In genomic region chr3:55095968-55096654, GRCm38 (mm10) we compare ENCODE assay signal across 8 mouse cellular contexts. TPM values are rescaled to one million over a fixed set of nuclear protein-coding genes. Genes with fewer than 3 reads are reported as not detected.
DNase-seq lines count a peak whose midpoint lies in the region; ATAC-seq lines count a peak whose summit lies in the region.

No protein-coding gene starts in this region.

- 30% methylated on average over 8 of the region's 8 CpGs for WGBS in neural tube, embryonic 15.5 days
- WGBS in liver, embryonic 12.5 days (ENCODE audit: insufficient replicate concordance): 37% methylated on average over 8 of the region's 8 CpGs

- H3K4me2 ChIP-seq in neural tube, embryonic 15.5 days: no peak overlapping the region
- no peak overlapping the region for H3K4me2 ChIP-seq in liver, embryonic 12.5 days

- peaks cover 11% of the 10 kb centered on the region for H3K4me1 ChIP-seq in neural tube, embryonic 15.5 days
- H3K4me1 ChIP-seq in liver, embryonic 12.5 days: no peaks in the 10 kb centered on the region

- no peaks in the 10 kb centered on the region for H3K27me3 ChIP-seq in neural tube, embryonic 15.5 days (replicated peaks)
- no peaks in the 10 kb centered on the region for H3K27me3 ChIP-seq in liver, embryonic 12.5 days (replicated peaks)

- H3K27ac ChIP-seq in neural tube, embryonic 15.5 days (replicated peaks): peak overlapping the region; percentile 49; the same call in 1 of the 2 replicates
- no peak overlapping the region for H3K27ac ChIP-seq in liver, embryonic 12.5 days

- no peaks in the 10 kb centered on the region for H3K36me3 ChIP-seq in neural tube, embryonic 15.5 days
- H3K36me3 ChIP-seq in liver, embryonic 12.5 days: no peaks in the 10 kb centered on the region

- no peak overlapping the region for H3K9ac ChIP-seq in neural tube, embryonic 15.5 days (replicated peaks)
- H3K9ac ChIP-seq in liver, embryonic 12.5 days: no peak overlapping the region

- 0 out of 2 replicates have a peak, but pooled peaks have one; percentile 47 for ATAC-seq in neural tube, embryonic 15.5 days (ENCODE audit: low FRiP score)
- ATAC-seq in liver, embryonic 12.5 days: no peak

- H3K4me3 ChIP-seq in neural tube, embryonic 15.5 days (replicated peaks): no peak overlapping the region
- no peak overlapping the region for H3K4me3 ChIP-seq in liver, embryonic 12.5 days

- peak; percentile 23 to 34 for DNase-seq in kidney, postnatal 4 days
- no peak for DNase-seq in kidney, postnatal 36 days
- DNase-seq in brain, adult 2 months (ENCODE audit: low read depth, low spot score): peak; percentile 93
- DNase-seq in gastrocnemius, postnatal 25 days: peak; percentile 44
- DNase-seq in layer of hippocampus, postnatal 36 days: peak; percentile 52 to 54
- DNase-seq in cerebellum, postnatal 14 days: no peak

- H3K9me3 ChIP-seq in neural tube, embryonic 15.5 days (replicated peaks): no peaks in the 10 kb centered on the region
- H3K9me3 ChIP-seq in liver, embryonic 12.5 days (replicated peaks): no peaks in the 10 kb centered on the region

RNA-seq across cellular contexts. Expression of gene Spg20, which starts 15.8 kb away (rescaled TPM):
- 10 to 100 TPM; 24.8 to 28.6 TPM for total RNA-seq in gastrocnemius, postnatal 25 days (2021)
- 10 to 100 TPM; 39.2 to 40.3 TPM for total RNA-seq in layer of hippocampus, postnatal 36 days (2021)
- polyA plus RNA-seq in neural tube, embryonic 15.5 days (2015; fragmentation: Nextera tagmentation; extraction: Ambion mirVana): 14.4 and 20.0 TPM in 2 replicates
- polyA plus RNA-seq in liver, embryonic 12.5 days (2016; fragmentation: Nextera tagmentation; extraction: Ambion mirVana): 15.8 and 16.2 TPM in 2 replicates

RNA-seq across cellular contexts. Expression of gene Ccna1, which starts 40.8 kb away (rescaled TPM):
- total RNA-seq in gastrocnemius, postnatal 25 days (2021): not detected
- total RNA-seq in layer of hippocampus, postnatal 36 days (2021): 1 to 10 TPM; 2.6 to 3.4 TPM
- polyA plus RNA-seq in neural tube, embryonic 15.5 days (2015; fragmentation: Nextera tagmentation; extraction: Ambion mirVana): 0.37 and 0.41 TPM in 2 replicates
- 0.43 and 0.98 TPM in 2 replicates for polyA plus RNA-seq in liver, embryonic 12.5 days (2016; fragmentation: Nextera tagmentation; extraction: Ambion mirVana)

RNA-seq across cellular contexts. Expression of gene Ccdc169, which starts 41.0 kb away (rescaled TPM):
- not detected for total RNA-seq in gastrocnemius, postnatal 25 days (2021)
- total RNA-seq in layer of hippocampus, postnatal 36 days (2021): under 1 TPM; 0.22 to 0.56 TPM
- polyA plus RNA-seq in neural tube, embryonic 15.5 days (2015; fragmentation: Nextera tagmentation; extraction: Ambion mirVana): not detected in 2 replicates
- not detected in 2 replicates for polyA plus RNA-seq in liver, embryonic 12.5 days (2016; fragmentation: Nextera tagmentation; extraction: Ambion mirVana)

Comparison
In these comparisons a context has a peak if more than half of its experiments do, and no peak if none do; other contexts are left out.
1. DNase-seq: peak in kidney, postnatal 4 days (2 of 2), brain, adult 2 months (single experiment), gastrocnemius, postnatal 25 days (single experiment) and layer of hippocampus, postnatal 36 days (2 of 2); none in kidney, postnatal 36 days (0 of 2) and cerebellum, postnatal 14 days (0 of 2).